8 mouse cellular contexts compared by ENCODE assay signal in the genomic region with DNA sequence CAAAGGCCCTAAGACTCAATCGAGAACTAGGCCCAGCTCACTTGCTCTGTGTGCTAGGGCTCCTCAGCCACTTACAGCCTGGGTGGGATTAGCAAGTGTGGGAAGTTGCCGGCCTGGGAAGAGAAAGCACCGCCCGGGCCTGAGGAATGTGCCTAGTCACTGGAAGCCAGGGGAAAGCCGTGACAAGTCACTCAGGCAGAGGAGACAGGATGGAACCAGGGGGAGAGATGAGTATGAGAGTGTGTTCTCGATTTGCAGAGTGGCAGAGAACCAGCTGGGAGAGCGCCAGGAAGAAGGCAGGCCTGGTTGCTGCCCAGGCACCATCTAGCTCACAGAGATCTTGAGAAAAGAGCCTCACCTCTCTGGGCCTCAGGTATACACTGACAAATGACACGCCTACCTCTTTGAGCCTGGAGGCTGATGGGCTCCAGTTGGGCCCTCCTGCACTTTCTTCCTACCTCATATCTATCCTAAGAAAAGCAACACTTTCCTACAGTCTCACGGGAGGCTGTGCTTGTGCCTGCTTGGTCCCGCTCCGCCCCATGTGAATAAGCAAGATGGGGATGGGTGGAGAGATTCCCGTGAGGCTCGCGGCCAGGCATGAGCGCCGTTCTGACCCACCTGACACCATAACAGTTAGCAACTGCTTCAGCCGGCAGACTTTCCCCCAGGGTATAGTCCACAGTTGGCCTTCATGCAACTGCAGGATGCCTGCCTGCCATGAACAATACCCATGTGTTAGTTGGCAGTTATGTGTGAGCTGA.
DNase-seq lines count a peak whose midpoint lies in the region; ATAC-seq and TF ChIP-seq lines count a peak whose summit lies in the region.

No protein-coding gene starts in this region.

- peak overlapping the region; percentile 79 for H3K27ac ChIP-seq in layer of hippocampus, adult 2 months
- peak overlapping the region; percentile 77 for H3K27ac ChIP-seq in embryonic facial prominence, embryonic 10.5 days (replicated peaks)
- peak overlapping the region; percentile 79 for H3K27ac ChIP-seq in heart, embryonic 13.5 days (replicated peaks)
- peak overlapping the region; percentile 55 for H3K27ac ChIP-seq in macrophage

- no peak overlapping the region for H3K4me2 ChIP-seq in heart, embryonic 13.5 days

- no peaks in the 10 kb centered on the region for H3K9me3 ChIP-seq in embryonic facial prominence, embryonic 10.5 days
- H3K9me3 ChIP-seq in heart, embryonic 13.5 days: no peaks in the 10 kb centered on the region

- no peak for TF ChIP-seq CTCF in layer of hippocampus, adult 2 months (conservative IDR thresholded peaks at IDR 0.05)

- intact Hi-C loops in left cerebral cortex, postnatal 14 days (cut with DNase I): no loop called here

- H3K9ac ChIP-seq in heart, embryonic 13.5 days: peak overlapping the region; percentile 52; the same call in 1 of the 2 replicates

- no peak for DNase-seq in layer of hippocampus, adult 2 months (ENCODE audit: low spot score in 2 of 2)
- DNase-seq in layer of hippocampus, adult 11-12 months (ENCODE audit: low spot score): no peak
- DNase-seq in WW6 (ENCODE audit: low read depth, low spot score): peak; percentile 31
- DNase-seq in embryonic facial prominence, embryonic 10.5 days (ENCODE audit: low spot score): peak; percentile 53
- peak; percentile 60 to 64 for DNase-seq in left cerebral cortex, postnatal 14 days (ENCODE audit: low spot score in 2 of 2)
- no peak for DNase-seq in natural killer cell, adult 2 months (ENCODE audit: low spot score in 2 of 2)

- peaks cover 58% of the 10 kb centered on the region; the same call in 1 of the 2 replicates for H3K79me2 ChIP-seq in macrophage (ENCODE audit: inconsistent target)

- H3K27me3 ChIP-seq in embryonic facial prominence, embryonic 10.5 days (replicated peaks; ENCODE audit: low read depth, poor library complexity, severe bottlenecking): no peaks in the 10 kb centered on the region
- H3K27me3 ChIP-seq in heart, embryonic 13.5 days (replicated peaks): no peaks in the 10 kb centered on the region

- peaks cover 55% of the 10 kb centered on the region for H3K4me1 ChIP-seq in embryonic facial prominence, embryonic 10.5 days
- H3K4me1 ChIP-seq in heart, embryonic 13.5 days: peaks cover 68% of the 10 kb centered on the region

- 61% methylated on average over 17 of the region's 17 CpGs for WGBS in embryonic facial prominence, embryonic 10.5 days
- 49% methylated on average over 17 of the region's 17 CpGs for WGBS in heart, embryonic 13.5 days
- 86% methylated on average over 17 of the region's 17 CpGs for WGBS in macrophage (ENCODE audit: missing documents)

- peaks cover 40% of the 10 kb centered on the region for H3K36me3 ChIP-seq in embryonic facial prominence, embryonic 10.5 days (replicated peaks)
- no peaks in the 10 kb centered on the region for H3K36me3 ChIP-seq in heart, embryonic 13.5 days
- H3K36me3 ChIP-seq in macrophage (ENCODE audit: inconsistent target): peaks cover 15% of the 10 kb centered on the region; the same call in 1 of the 2 replicates

- no peak overlapping the region for H3K4me3 ChIP-seq in layer of hippocampus, adult 2 months
- no peak overlapping the region for H3K4me3 ChIP-seq in embryonic facial prominence, embryonic 10.5 days
- H3K4me3 ChIP-seq in heart, embryonic 13.5 days: no peak overlapping the region
- no peak overlapping the region for H3K4me3 ChIP-seq in macrophage (ENCODE audit: inconsistent target)

- no peak for ATAC-seq in heart, embryonic 13.5 days (ENCODE audit: extremely low read depth, insufficient number of reproducible peaks, low FRiP score, low TSS enrichment)

Comparison
In these comparisons a context has a peak if more than half of its experiments do, and no peak if none do; other contexts are left out.
1. DNase-seq: peak in WW6 (single experiment), embryonic facial prominence, embryonic 10.5 days (single experiment) and left cerebral cortex, postnatal 14 days (2 of 2); none in layer of hippocampus, adult 2 months (0 of 2), layer of hippocampus, adult 11-12 months (single experiment) and natural killer cell, adult 2 months (0 of 2).
2. Peak in every context shown above with its lines, with median percentiles within 50 percentile points of each other: H3K27ac ChIP-seq.